Mouse (Mus musculus) intestine, embryonic 16.5 days (tissue): ENCODE measurements around the gene Cep162. TPM values are rescaled to one million over a fixed set of nuclear protein-coding genes. Genes with fewer than 3 reads are reported as not detected.

Experiments used
- ATAC-seq: fragments of 200-750 bp; cut with Nextera tagmentation; 2 replicates; pipeline ENCODE4 v1.8.0; 2017; ENCODE audit warnings: moderate TSS enrichment, moderate library complexity
- H3K27ac ChIP-seq: fragments of 300-500 bp; sonication (generic); 2 replicates; pipeline ENCODE4 v1.5.1; 2014; ENCODE audit warnings: mild to moderate bottlenecking, low read length
- H3K27me3 ChIP-seq: fragments of 300-500 bp; sonication (generic); replicated peaks from 2 replicates; pipeline ENCODE4 v1.6.1; 2014; ENCODE audit warnings: low read length, control low read depth, mixed read lengths; ENCODE audit not compliant: control insufficient read depth, insufficient read depth
- H3K36me3 ChIP-seq: fragments of 300-500 bp; sonication (generic); 2 replicates; pipeline ENCODE4 v1.6.1; 2014; ENCODE audit warnings: low read length, control low read depth; ENCODE audit not compliant: control insufficient read depth, insufficient read depth
- H3K4me1 ChIP-seq: fragments of 300-500 bp; sonication (generic); 2 replicates; pipeline ENCODE4 v1.6.1; 2014; ENCODE audit warnings: low read length, control low read depth, mixed read lengths; ENCODE audit not compliant: control insufficient read depth, insufficient read depth
- H3K4me2 ChIP-seq: fragments of 300-500 bp; sonication (generic); 2 replicates; pipeline ENCODE4 v1.6.1; 2014; ENCODE audit warnings: low read depth, low read length, control low read depth
- H3K4me3 ChIP-seq: fragments of 300-500 bp; sonication (generic); 2 replicates; pipeline ENCODE4 v1.5.1; 2014; ENCODE audit warnings: mild to moderate bottlenecking, low read length
- H3K9ac ChIP-seq: fragments of 300-500 bp; sonication (generic); 2 replicates; pipeline ENCODE4 v1.6.1; 2014; ENCODE audit warnings: low read depth, low read length
- H3K9me3 ChIP-seq: fragments of 300-500 bp; sonication (generic); 2 replicates; pipeline ENCODE4 v1.6.1; 2016; ENCODE audit warnings: low read length, control low read depth; ENCODE audit not compliant: control insufficient read depth
- WGBS: fragments of 180-500 bp; shearing (Covaris S2); extraction: QIAGEN DNeasy Blood & Tissue Kit; methylation state at CpG from one replicate; pipeline ENCODE4 v1.1.7; 2014; 5-methylcytosine and 5-hydroxymethylcytosine counted together
- polyA plus RNA-seq: library from polyadenylated mRNA; unstranded; fragments of >200 nt; fragmentation: Nextera tagmentation; extraction: Ambion mirVana; gene quantifications from 2 replicates; pipeline ENCODE4 v1.2.1, GENCODE M21; 2015

Cep162 gene
- polyA plus RNA-seq: 3.4 and 3.5 TPM in 2 replicates

- Histone ChIP-seq H3K4me2 (peak within 1 kb of the TSS; percentile 73), H3K36me3 (no peaks in the 10 kb centered on the region), H3K27ac (peak within 1 kb of the TSS; percentile 40), H3K4me3 (peak within 1 kb of the TSS; percentile 73), H3K27me3 (no peaks in the 10 kb centered on the region), H3K9ac (peak within 1 kb of the TSS; percentile 71), H3K9me3 (no peaks in the 10 kb centered on the region), H3K4me1 (no peaks in the 10 kb centered on the region)
- peak; percentile 99 for ATAC-seq
- WGBS: under 1% methylated on average over 41 of the region's 41 CpGs
Measured at GRCm38 (mm10) chr9:87254903-87255695, at the start of gene Cep162. Gene Cep162, minus strand, starts transcription at chr9:87255536.

GRCm38 (mm10) chr9:87303196-87303595 is 47.9 kb upstream of the Cep162 start:
- no peak for ATAC-seq
- Histone ChIP-seq H3K4me3 (no peak overlapping the region), H3K4me1 (no peaks in the 10 kb centered on the region), H3K4me2 (no peak overlapping the region), H3K9ac (no peak overlapping the region), H3K27ac (no peak overlapping the region), H3K36me3 (no peaks in the 10 kb centered on the region), H3K9me3 (no peaks in the 10 kb centered on the region), H3K27me3 (no peaks in the 10 kb centered on the region)

GRCm38 (mm10) chr9:87298900-87299299 is 43.6 kb upstream of the Cep162 start:
- Histone ChIP-seq H3K4me2 (no peak overlapping the region), H3K27me3 (no peaks in the 10 kb centered on the region), H3K9ac (no peak overlapping the region), H3K9me3 (no peaks in the 10 kb centered on the region), H3K36me3 (no peaks in the 10 kb centered on the region), H3K4me1 (no peaks in the 10 kb centered on the region), H3K27ac (no peak overlapping the region), H3K4me3 (no peak overlapping the region)
- 58% methylated on average over 12 of the region's 12 CpGs for WGBS
- ATAC-seq: no peak

GRCm38 (mm10) chr9:87297522-87297921 is 42.2 kb upstream of the Cep162 start:
- 81% methylated on average over 1 of the region's 1 CpGs for WGBS
- no peak for ATAC-seq
- Histone ChIP-seq H3K4me1 (no peaks in the 10 kb centered on the region), H3K27ac (no peak overlapping the region), H3K4me2 (no peak overlapping the region), H3K9ac (no peak overlapping the region), H3K36me3 (no peaks in the 10 kb centered on the region), H3K27me3 (no peaks in the 10 kb centered on the region), H3K4me3 (no peak overlapping the region), H3K9me3 (no peaks in the 10 kb centered on the region)

GRCm38 (mm10) chr9:87255696-87256030 is 327 bp upstream of the Cep162 start:
- no peaks in the 10 kb centered on the region for H3K4me1 ChIP-seq
- WGBS: 20% methylated on average over 6 of the region's 6 CpGs
- H3K9me3 ChIP-seq: no peaks in the 10 kb centered on the region
- H3K36me3 ChIP-seq: no peaks in the 10 kb centered on the region
- H3K27ac ChIP-seq: no peak overlapping the region; the same call in 1 of the 2 replicates
- H3K4me3 ChIP-seq: peak overlapping the region; percentile 73
- H3K27me3 ChIP-seq: no peaks in the 10 kb centered on the region
- peak; percentile 84 for ATAC-seq
- peak overlapping the region; percentile 73 for H3K4me2 ChIP-seq
- H3K9ac ChIP-seq: peak overlapping the region; percentile 71

- Histone ChIP-seq H3K27ac (no peak overlapping the region), H3K9me3 (no peaks in the 10 kb centered on the region), H3K9ac (no peak overlapping the region), H3K36me3 (no peaks in the 10 kb centered on the region), H3K4me1 (no peaks in the 10 kb centered on the region), H3K27me3 (no peaks in the 10 kb centered on the region), H3K4me2 (no peak overlapping the region), H3K4me3 (no peak overlapping the region)
- no peak for ATAC-seq
- WGBS: 44% methylated on average over 3 of the region's 3 CpGs
Measured at GRCm38 (mm10) chr9:87248118-87248517, 7.2 kb downstream of the Cep162 start.

- no peak for ATAC-seq
- H3K4me2 ChIP-seq: no peak overlapping the region
- H3K27me3 ChIP-seq: no peaks in the 10 kb centered on the region
- H3K36me3 ChIP-seq: no peaks in the 10 kb centered on the region
- H3K27ac ChIP-seq: no peak overlapping the region
- 90% methylated on average over 1 of the region's 1 CpGs for WGBS
- H3K9me3 ChIP-seq: no peaks in the 10 kb centered on the region
- no peak overlapping the region for H3K9ac ChIP-seq
- H3K4me1 ChIP-seq: no peaks in the 10 kb centered on the region
- no peak overlapping the region for H3K4me3 ChIP-seq
Measured at GRCm38 (mm10) chr9:87247678-87248077, 7.7 kb downstream of the Cep162 start.

- Histone ChIP-seq H3K9me3 (no peaks in the 10 kb centered on the region), H3K36me3 (no peaks in the 10 kb centered on the region), H3K9ac (no peak overlapping the region), H3K4me3 (no peak overlapping the region), H3K4me2 (no peak overlapping the region), H3K27ac (no peak overlapping the region), H3K4me1 (no peaks in the 10 kb centered on the region), H3K27me3 (no peaks in the 10 kb centered on the region)
- no peak for ATAC-seq
- WGBS: 87% methylated on average over 4 of the region's 4 CpGs
Measured at GRCm38 (mm10) chr9:87213204-87213603, 42.1 kb downstream of the Cep162 start.

GRCm38 (mm10) chr9:87210830-87211339 is 44.5 kb downstream of the Cep162 start:
- Histone ChIP-seq H3K36me3 (0 out of 2 replicates have a peak, but pooled peaks cover 4% of the 10 kb centered on the region), H3K27me3 (no peaks in the 10 kb centered on the region), H3K27ac (no peak overlapping the region), H3K9ac (no peak overlapping the region), H3K9me3 (no peaks in the 10 kb centered on the region), H3K4me1 (no peaks in the 10 kb centered on the region), H3K4me2 (no peak overlapping the region), H3K4me3 (no peak overlapping the region)
- 88% methylated on average over 9 of the region's 9 CpGs for WGBS
- ATAC-seq: no peak
